Mouse (Mus musculus): ENCODE measurements around the gene Sgta. TPM values are rescaled to one million over a fixed set of nuclear protein-coding genes. Genes with fewer than 3 reads are reported as not detected.
A peak's percentile ranks its signal among the peaks of the same experiment; 100 is the strongest.

The Sgta gene
- total and polyA plus RNA-seq, 3 experiments: 52.4 to 178 (median 71.1) TPM

- Histone ChIP-seq H3K4me3 (ENCODE audit: low read depth, low read length) (no peak overlapping the region), H3K9me3 (replicated peaks) (no peaks in the 10 kb centered on the region), H3K4me1 (ENCODE audit: insufficient read depth, low read depth, low read length) (peaks cover 22% of the 10 kb centered on the region), H3K27me3 (ENCODE audit: insufficient read depth, low read length) (no peaks in the 10 kb centered on the region; the same call in 1 of the 2 replicates), H3K36me3 (replicated peaks) (peaks cover 54% of the 10 kb centered on the region)
- TF ChIP-seq CTCF (IDR thresholded peaks at IDR 0.05; ENCODE audit: low read depth, low read length) (no peak), GATA2 (IDR thresholded peaks at IDR 0.05; ENCODE audit: borderline replicate concordance, low read depth, low read length) (no peak), TAL1 (conservative IDR thresholded peaks at IDR 0.05; ENCODE audit: low read depth, low read length) (no peak), GATA1 (IDR thresholded peaks at IDR 0.05; ENCODE audit: borderline replicate concordance, low read length) (no peak), POLR2AphosphoS5 (IDR thresholded peaks at IDR 0.05; ENCODE audit: insufficient replicate concordance, low read depth, low read length) (no peak)
- DNase-seq (ENCODE audit: low spot score): no peak
- no peak for ATAC-seq (ENCODE audit: extremely low read depth, insufficient number of reproducible peaks, low FRiP score, poor library complexity, severe bottlenecking)
Observed at GRCm38 (mm10) chr10:81033586-81033985, 26.4 kb downstream of the Sgta start.

- Histone ChIP-seq H3K4me1 (ENCODE audit: insufficient read depth, low read depth, low read length) (peaks cover 18% of the 10 kb centered on the region), H3K9me3 (replicated peaks) (no peaks in the 10 kb centered on the region), H3K36me3 (replicated peaks) (peaks cover 43% of the 10 kb centered on the region), H3K4me3 (ENCODE audit: low read depth, low read length) (no peak overlapping the region), H3K27me3 (ENCODE audit: insufficient read depth, low read length) (peaks cover 33% of the 10 kb centered on the region)
- no peak for TF ChIP-seq CTCF (IDR thresholded peaks at IDR 0.05; ENCODE audit: low read depth, low read length)
- TF ChIP-seq POLR2AphosphoS5 (IDR thresholded peaks at IDR 0.05; ENCODE audit: insufficient replicate concordance, low read depth, low read length): no peak
- no peak for TF ChIP-seq TAL1 (conservative IDR thresholded peaks at IDR 0.05; ENCODE audit: low read depth, low read length)
- TF ChIP-seq GATA1 (IDR thresholded peaks at IDR 0.05; ENCODE audit: borderline replicate concordance, low read length): no peak
- TF ChIP-seq GATA2 (IDR thresholded peaks at IDR 0.05; ENCODE audit: borderline replicate concordance, low read depth, low read length): no peak
- no peak for ATAC-seq (ENCODE audit: extremely low read depth, insufficient number of reproducible peaks, low FRiP score, poor library complexity, severe bottlenecking)
- no peak for DNase-seq (ENCODE audit: low spot score)
Observed at GRCm38 (mm10) chr10:81029031-81029430, 30.9 kb downstream of the Sgta start.

GRCm38 (mm10) chr10:81028219-81028618 lies 31.8 kb downstream of the Sgta start:
- Histone ChIP-seq H3K4me1 (ENCODE audit: insufficient read depth, low read depth, low read length) (peaks cover 18% of the 10 kb centered on the region), H3K36me3 (replicated peaks) (peaks cover 34% of the 10 kb centered on the region), H3K9me3 (replicated peaks) (no peaks in the 10 kb centered on the region), H3K4me3 (ENCODE audit: low read depth, low read length) (no peak overlapping the region), H3K27me3 (ENCODE audit: insufficient read depth, low read length) (peaks cover 38% of the 10 kb centered on the region)
- no peak for TF ChIP-seq GATA2 (IDR thresholded peaks at IDR 0.05; ENCODE audit: borderline replicate concordance, low read depth, low read length)
- TF ChIP-seq TAL1 (conservative IDR thresholded peaks at IDR 0.05; ENCODE audit: low read depth, low read length): no peak
- no peak for ATAC-seq (ENCODE audit: extremely low read depth, insufficient number of reproducible peaks, low FRiP score, poor library complexity, severe bottlenecking)
- DNase-seq (ENCODE audit: low spot score): no peak

- Histone ChIP-seq H3K4me1 (ENCODE audit: insufficient read depth, low read depth, low read length) (peaks cover 14% of the 10 kb centered on the region), H3K4me3 (ENCODE audit: low read depth, low read length) (no peak overlapping the region), H3K36me3 (replicated peaks) (peaks cover 26% of the 10 kb centered on the region), H3K9me3 (replicated peaks) (no peaks in the 10 kb centered on the region), H3K27me3 (ENCODE audit: insufficient read depth, low read length) (peaks cover 41% of the 10 kb centered on the region)
- TF ChIP-seq GATA2 (IDR thresholded peaks at IDR 0.05; ENCODE audit: borderline replicate concordance, low read depth, low read length): no peak
- TF ChIP-seq POLR2AphosphoS5 (IDR thresholded peaks at IDR 0.05; ENCODE audit: insufficient replicate concordance, low read depth, low read length): no peak
- no peak for TF ChIP-seq GATA1 (IDR thresholded peaks at IDR 0.05; ENCODE audit: borderline replicate concordance, low read length)
- no peak for TF ChIP-seq TAL1 (conservative IDR thresholded peaks at IDR 0.05; ENCODE audit: low read depth, low read length)
- no peak for TF ChIP-seq CTCF (IDR thresholded peaks at IDR 0.05; ENCODE audit: low read depth, low read length)
- no peak for DNase-seq (ENCODE audit: low spot score)
- no peak for ATAC-seq (ENCODE audit: extremely low read depth, insufficient number of reproducible peaks, low FRiP score, poor library complexity, severe bottlenecking)
Observed at GRCm38 (mm10) chr10:81027331-81027730, 32.6 kb downstream of the Sgta start.

DNA sequence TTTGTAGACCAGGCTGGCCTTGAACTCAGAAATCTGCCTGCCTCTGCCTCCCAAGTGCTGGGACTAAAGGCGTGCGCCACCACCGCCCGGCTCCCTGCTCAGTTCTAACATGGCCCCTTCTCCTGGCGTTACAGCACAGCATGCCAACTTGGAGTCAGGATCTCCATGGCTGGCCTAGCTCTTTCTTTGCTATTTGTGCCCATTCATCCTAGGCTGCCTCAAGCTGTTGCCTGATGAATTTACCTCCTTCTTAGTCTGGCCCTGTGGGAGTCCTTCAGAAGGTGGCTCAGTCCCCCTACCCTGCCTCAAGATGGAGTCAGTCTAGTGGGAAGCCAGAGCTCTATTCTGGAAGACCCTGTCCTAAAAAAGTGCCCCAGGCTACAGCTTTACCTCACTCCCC lies 33.1 kb downstream of the Sgta start:
- Histone ChIP-seq H3K36me3 (replicated peaks) (peaks cover 21% of the 10 kb centered on the region), H3K9me3 (replicated peaks) (no peaks in the 10 kb centered on the region), H3K4me1 (ENCODE audit: insufficient read depth, low read depth, low read length) (peaks cover 13% of the 10 kb centered on the region), H3K4me3 (ENCODE audit: low read depth, low read length) (no peak overlapping the region), H3K27me3 (ENCODE audit: insufficient read depth, low read length) (peaks cover 45% of the 10 kb centered on the region)
- DNase-seq (ENCODE audit: low spot score) (no peak), ATAC-seq (ENCODE audit: extremely low read depth, insufficient number of reproducible peaks, low FRiP score, poor library complexity, severe bottlenecking) (no peak)
- no peak for TF ChIP-seq GATA2 (IDR thresholded peaks at IDR 0.05; ENCODE audit: borderline replicate concordance, low read depth, low read length)
- TF ChIP-seq GATA1 (IDR thresholded peaks at IDR 0.05; ENCODE audit: borderline replicate concordance, low read length): no peak
- TF ChIP-seq POLR2AphosphoS5 (IDR thresholded peaks at IDR 0.05; ENCODE audit: insufficient replicate concordance, low read depth, low read length): no peak
- no peak for TF ChIP-seq TAL1 (conservative IDR thresholded peaks at IDR 0.05; ENCODE audit: low read depth, low read length)
- TF ChIP-seq CTCF (IDR thresholded peaks at IDR 0.05; ENCODE audit: low read depth, low read length): no peak

GRCm38 (mm10) chr10:81025639-81026275 lies 34.2 kb downstream of the Sgta start, which contains the start of gene Diras1:
Gene Diras1, minus strand, starts transcription at chr10:81025662.
- ATAC-seq (ENCODE audit: extremely low read depth, insufficient number of reproducible peaks, low FRiP score, poor library complexity, severe bottlenecking): no peak
- H3K36me3 ChIP-seq (replicated peaks): peaks cover 10% of the 10 kb centered on the region
- H3K27me3 ChIP-seq (ENCODE audit: insufficient read depth, low read length): peaks cover 52% of the 10 kb centered on the region
- peaks cover 13% of the 10 kb centered on the region for H3K4me1 ChIP-seq (ENCODE audit: insufficient read depth, low read depth, low read length)
- DNase-seq (ENCODE audit: low spot score): no peak
- no peak for TF ChIP-seq TAL1 (conservative IDR thresholded peaks at IDR 0.05; ENCODE audit: low read depth, low read length)
- TF ChIP-seq GATA1 (IDR thresholded peaks at IDR 0.05; ENCODE audit: borderline replicate concordance, low read length): no peak
- TF ChIP-seq CTCF (IDR thresholded peaks at IDR 0.05; ENCODE audit: low read depth, low read length): no peak
- no peak for TF ChIP-seq POLR2AphosphoS5 (IDR thresholded peaks at IDR 0.05; ENCODE audit: insufficient replicate concordance, low read depth, low read length)
- no peak for TF ChIP-seq GATA2 (IDR thresholded peaks at IDR 0.05; ENCODE audit: borderline replicate concordance, low read depth, low read length)
- H3K4me3 ChIP-seq (ENCODE audit: low read depth, low read length): peak within 1 kb of the TSS; percentile 44; the same call in 1 of the 2 replicates
- no peaks in the 10 kb centered on the region for H3K9me3 ChIP-seq (replicated peaks)
